Comparison of ENCODE assay signal across 25 mouse cellular contexts in the genomic region with DNA sequence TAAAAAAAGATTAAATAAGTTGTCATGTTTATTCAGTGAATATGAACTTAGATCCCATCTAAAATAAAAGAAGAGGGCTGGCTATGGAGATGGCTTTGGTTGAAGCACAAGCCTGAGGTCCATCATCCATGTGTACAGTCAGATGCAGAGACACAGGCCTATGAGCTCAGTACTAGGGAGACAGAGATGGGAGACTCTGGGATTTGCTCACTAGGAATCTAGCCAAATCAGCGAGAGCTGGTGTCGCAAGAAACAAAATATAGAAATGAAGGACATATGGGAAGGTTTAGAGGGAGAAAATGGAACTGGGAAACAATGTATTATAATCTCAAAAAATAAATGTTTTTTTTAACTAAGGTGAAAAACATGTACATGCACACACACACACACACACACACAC.
"Had no signal": no experiment of that assay in that cellular context is flagged by ENCODE, and none has a peak within 500 bp of the region (broad histone marks: within the 10 kb centered on the region; RNA-seq: fewer than 3 reads in every experiment).

No protein-coding gene starts in this region.

- DNase-seq: gastrocnemius, postnatal 14 days; heart, adult 18-20 months; heart, postnatal 10 days; heart, postnatal 4 days; kidney, adult 18-20 months; kidney, adult 8-10 months; kidney, postnatal 10 days; kidney, postnatal 25 days; kidney, postnatal 4 days; liver; liver, embryonic 13.5 days had no signal

- H3K4me1 ChIP-seq: heart, embryonic 10.5 days; heart, embryonic 12.5 days; hindbrain, embryonic 10.5 days; hindbrain, embryonic 12.5 days; intestine, embryonic 15.5 days; limb, embryonic 10.5 days; limb, embryonic 12.5 days; liver, embryonic 13.5 days had no signal

- H3K27me3 ChIP-seq: heart, embryonic 12.5 days; hindbrain, embryonic 12.5 days; intestine, embryonic 15.5 days; limb, embryonic 12.5 days; liver, embryonic 13.5 days had no signal

- H3K4me2 ChIP-seq: heart, embryonic 12.5 days; hindbrain, embryonic 12.5 days; hindbrain, embryonic 14.5 days; intestine, embryonic 15.5 days; limb, embryonic 12.5 days; liver, embryonic 11.5 days; liver, embryonic 13.5 days had no signal

- ATAC-seq: hindbrain, embryonic 16.5 days; inflammation-experienced regulatory T-cells, adult 6 months; intestine, embryonic 15.5 days; intestine, postnatal 0 days had no signal

- H3K9ac ChIP-seq: heart, embryonic 12.5 days; hindbrain, embryonic 12.5 days; hindbrain, embryonic 14.5 days; intestine, embryonic 15.5 days; limb, embryonic 12.5 days; liver, embryonic 13.5 days had no signal

- H3K9me3 ChIP-seq: heart, embryonic 10.5 days; heart, embryonic 12.5 days; hindbrain, embryonic 10.5 days; hindbrain, embryonic 12.5 days; intestine, embryonic 15.5 days; limb, embryonic 10.5 days; limb, embryonic 12.5 days; liver, embryonic 13.5 days had no signal

- H3K27ac ChIP-seq: heart, embryonic 10.5 days; hindbrain, embryonic 10.5 days; hindbrain, embryonic 12.5 days; hindbrain, embryonic 14.5 days; intestine, embryonic 15.5 days; layer of hippocampus, adult 2 months; left cerebral cortex, adult 2 months; limb, embryonic 10.5 days; limb, embryonic 12.5 days; liver, embryonic 13.5 days had no signal

- H3K36me3 ChIP-seq: heart, embryonic 10.5 days; heart, embryonic 12.5 days; hindbrain, embryonic 10.5 days; hindbrain, embryonic 12.5 days; intestine, embryonic 15.5 days; limb, embryonic 10.5 days; limb, embryonic 12.5 days; liver, embryonic 13.5 days had no signal

- H3K4me3 ChIP-seq: heart, embryonic 10.5 days; heart, embryonic 12.5 days; hindbrain, embryonic 10.5 days; hindbrain, embryonic 12.5 days; intestine, embryonic 15.5 days; layer of hippocampus, adult 2 months; left cerebral cortex, adult 2 months; limb, embryonic 10.5 days; limb, embryonic 12.5 days; liver, embryonic 13.5 days had no signal
